Mouse (Mus musculus): ENCODE results near the gene Luzp1. TPM values are rescaled to one million over a fixed set of nuclear protein-coding genes. Genes with fewer than 3 reads are reported as not detected.

Luzp1 gene
- polyA plus RNA-seq, 1 experiment from 2014 or later, result 108 TPM

DNA sequence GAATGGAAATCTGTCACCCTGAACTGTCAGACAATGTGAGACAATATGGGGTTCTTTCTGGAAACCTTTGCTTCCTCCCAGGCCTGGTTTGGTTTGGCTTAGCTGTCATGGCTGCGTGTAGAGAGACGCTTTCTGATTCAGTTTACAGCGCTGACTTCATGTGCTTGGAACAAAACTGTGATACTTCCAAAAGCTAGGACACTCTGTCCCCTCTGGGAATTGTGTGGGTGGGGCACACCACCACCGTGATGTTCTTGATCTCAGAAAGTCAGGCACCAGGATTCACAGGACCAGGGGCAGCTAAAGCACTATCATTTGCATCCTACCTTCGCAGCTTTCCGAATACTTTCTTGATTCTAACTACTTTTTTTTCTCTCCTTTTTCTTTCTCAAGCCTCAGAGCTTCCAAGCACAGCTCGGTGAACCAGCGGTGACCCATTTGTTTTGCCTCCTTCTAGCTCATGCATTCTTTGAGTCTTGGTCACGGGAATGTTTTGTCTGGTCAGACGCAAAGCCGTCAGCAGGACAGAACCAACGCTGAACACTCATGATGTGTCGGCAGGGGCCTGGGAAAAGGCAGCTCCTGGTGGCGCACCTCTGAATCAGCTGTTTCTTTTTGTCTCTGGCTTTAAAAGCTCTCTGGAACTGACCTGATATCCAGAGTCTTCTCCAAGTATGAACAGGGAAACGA, 28.1 kb upstream of the Luzp1 start:
- Histone ChIP-seq H3K27ac (ENCODE audit: low read depth, low read length) (no peak overlapping the region), H3K9ac (ENCODE audit: low read depth, low read length) (0 out of 2 replicates have a peak overlapping the region, but pooled peaks have one; percentile 16), H3K4me1 (ENCODE audit: control insufficient read depth, insufficient read depth, low read length) (peaks cover 5% of the 10 kb centered on the region; the same call in 1 of the 2 replicates), H3K36me3 (ENCODE audit: control insufficient read depth, insufficient read depth, low read length) (no peaks in the 10 kb centered on the region), H3K4me3 (ENCODE audit: low read depth, low read length) (no peak overlapping the region), H3K4me2 (no peak overlapping the region), H3K27me3 (ENCODE audit: control insufficient read depth, insufficient read depth, low read length) (no peaks in the 10 kb centered on the region), H3K9me3 (replicated peaks; ENCODE audit: control insufficient read depth, low read length) (no peaks in the 10 kb centered on the region)
- no peak for ATAC-seq (replicated peaks; ENCODE audit: insufficient number of reproducible peaks, low FRiP score, low TSS enrichment)
- WGBS (ENCODE audit: insufficient replicate concordance), result 62% methylated on average over 15 of the region's 15 CpGs

GRCm38 (mm10) chr4:136444561-136444960, 25.0 kb upstream of the Luzp1 start:
- Histone ChIP-seq H3K27ac (ENCODE audit: low read depth, low read length) (no peak overlapping the region), H3K4me1 (ENCODE audit: control insufficient read depth, insufficient read depth, low read length) (peaks cover 5% of the 10 kb centered on the region; the same call in 1 of the 2 replicates), H3K36me3 (ENCODE audit: control insufficient read depth, insufficient read depth, low read length) (no peaks in the 10 kb centered on the region), H3K9ac (ENCODE audit: low read depth, low read length) (no peak overlapping the region), H3K9me3 (replicated peaks; ENCODE audit: control insufficient read depth, low read length) (no peaks in the 10 kb centered on the region), H3K4me3 (ENCODE audit: low read depth, low read length) (no peak overlapping the region), H3K27me3 (ENCODE audit: control insufficient read depth, insufficient read depth, low read length) (no peaks in the 10 kb centered on the region), H3K4me2 (no peak overlapping the region)
- 69% methylated on average over 4 of the region's 4 CpGs for WGBS (ENCODE audit: insufficient replicate concordance)
- no peak for ATAC-seq (replicated peaks; ENCODE audit: insufficient number of reproducible peaks, low FRiP score, low TSS enrichment)

- no peak overlapping the region for H3K4me2 ChIP-seq
These were observed 19.8 kb upstream of the Luzp1 start for GRCm38 (mm10) chr4:136449795-136450194.

GRCm38 (mm10) chr4:136450271-136450670, 19.3 kb upstream of the Luzp1 start:
- no peak overlapping the region for H3K9ac ChIP-seq (ENCODE audit: low read depth, low read length)
- H3K27me3 ChIP-seq (ENCODE audit: control insufficient read depth, insufficient read depth, low read length), result no peaks in the 10 kb centered on the region
- H3K4me2 ChIP-seq, result no peak overlapping the region
- H3K9me3 ChIP-seq (replicated peaks; ENCODE audit: control insufficient read depth, low read length), result no peaks in the 10 kb centered on the region
- WGBS (ENCODE audit: insufficient replicate concordance), result 59% methylated on average over 4 of the region's 4 CpGs
- ATAC-seq (replicated peaks; ENCODE audit: insufficient number of reproducible peaks, low FRiP score, low TSS enrichment), result no peak
- H3K4me1 ChIP-seq (ENCODE audit: control insufficient read depth, insufficient read depth, low read length), result peaks cover 9% of the 10 kb centered on the region
- H3K4me3 ChIP-seq (ENCODE audit: low read depth, low read length), result no peak overlapping the region
- H3K36me3 ChIP-seq (ENCODE audit: control insufficient read depth, insufficient read depth, low read length), result no peaks in the 10 kb centered on the region
- H3K27ac ChIP-seq (ENCODE audit: low read depth, low read length), result no peak overlapping the region

More at GRCm38 (mm10) chr4:136449795-136450194, 19.8 kb upstream of the Luzp1 start:
- ATAC-seq (replicated peaks; ENCODE audit: insufficient number of reproducible peaks, low FRiP score, low TSS enrichment), result no peak
- H3K9me3 ChIP-seq (replicated peaks; ENCODE audit: control insufficient read depth, low read length), result no peaks in the 10 kb centered on the region
- no peak overlapping the region for H3K4me3 ChIP-seq (ENCODE audit: low read depth, low read length)
- H3K27me3 ChIP-seq (ENCODE audit: control insufficient read depth, insufficient read depth, low read length), result no peaks in the 10 kb centered on the region
- WGBS (ENCODE audit: insufficient replicate concordance), result 74% methylated on average over 5 of the region's 5 CpGs
- H3K27ac ChIP-seq (ENCODE audit: low read depth, low read length), result no peak overlapping the region
- peaks cover 7% of the 10 kb centered on the region for H3K4me1 ChIP-seq (ENCODE audit: control insufficient read depth, insufficient read depth, low read length)
- H3K36me3 ChIP-seq (ENCODE audit: control insufficient read depth, insufficient read depth, low read length), result no peaks in the 10 kb centered on the region
- no peak overlapping the region for H3K9ac ChIP-seq (ENCODE audit: low read depth, low read length)

GRCm38 (mm10) chr4:136451564-136451963, 18.0 kb upstream of the Luzp1 start:
- ATAC-seq (replicated peaks; ENCODE audit: insufficient number of reproducible peaks, low FRiP score, low TSS enrichment), result 0 out of 2 replicates have a peak, but pooled peaks have one; percentile 31
- Histone ChIP-seq H3K9ac (ENCODE audit: low read depth, low read length) (no peak overlapping the region), H3K4me2 (peak overlapping the region; percentile 8; the same call in 1 of the 2 replicates), H3K27ac (ENCODE audit: low read depth, low read length) (no peak overlapping the region), H3K4me1 (ENCODE audit: control insufficient read depth, insufficient read depth, low read length) (peaks cover 10% of the 10 kb centered on the region), H3K4me3 (ENCODE audit: low read depth, low read length) (no peak overlapping the region), H3K27me3 (ENCODE audit: control insufficient read depth, insufficient read depth, low read length) (no peaks in the 10 kb centered on the region), H3K36me3 (ENCODE audit: control insufficient read depth, insufficient read depth, low read length) (no peaks in the 10 kb centered on the region), H3K9me3 (replicated peaks; ENCODE audit: control insufficient read depth, low read length) (no peaks in the 10 kb centered on the region)
- 11% methylated on average over 6 of the region's 6 CpGs for WGBS (ENCODE audit: insufficient replicate concordance)

GRCm38 (mm10) chr4:136452286-136452685, 17.3 kb upstream of the Luzp1 start:
- H3K9ac ChIP-seq (ENCODE audit: low read depth, low read length), result no peak overlapping the region
- H3K27ac ChIP-seq (ENCODE audit: low read depth, low read length), result no peak overlapping the region
- ATAC-seq (replicated peaks; ENCODE audit: insufficient number of reproducible peaks, low FRiP score, low TSS enrichment), result no peak
- H3K27me3 ChIP-seq (ENCODE audit: control insufficient read depth, insufficient read depth, low read length), result no peaks in the 10 kb centered on the region
- peaks cover 10% of the 10 kb centered on the region for H3K4me1 ChIP-seq (ENCODE audit: control insufficient read depth, insufficient read depth, low read length)
- no peaks in the 10 kb centered on the region for H3K36me3 ChIP-seq (ENCODE audit: control insufficient read depth, insufficient read depth, low read length)
- no peaks in the 10 kb centered on the region for H3K9me3 ChIP-seq (replicated peaks; ENCODE audit: control insufficient read depth, low read length)
- WGBS (ENCODE audit: insufficient replicate concordance), result 75% methylated on average over 3 of the region's 3 CpGs
- H3K4me3 ChIP-seq (ENCODE audit: low read depth, low read length), result no peak overlapping the region
- H3K4me2 ChIP-seq, result no peak overlapping the region

GRCm38 (mm10) chr4:136452792-136453191, 16.8 kb upstream of the Luzp1 start:
- WGBS (ENCODE audit: insufficient replicate concordance), result 35% methylated on average over 5 of the region's 5 CpGs
- H3K9me3 ChIP-seq (replicated peaks; ENCODE audit: control insufficient read depth, low read length), result no peaks in the 10 kb centered on the region
- H3K27me3 ChIP-seq (ENCODE audit: control insufficient read depth, insufficient read depth, low read length), result no peaks in the 10 kb centered on the region
- H3K4me1 ChIP-seq (ENCODE audit: control insufficient read depth, insufficient read depth, low read length), result peaks cover 10% of the 10 kb centered on the region
- no peak overlapping the region for H3K9ac ChIP-seq (ENCODE audit: low read depth, low read length)
- no peaks in the 10 kb centered on the region for H3K36me3 ChIP-seq (ENCODE audit: control insufficient read depth, insufficient read depth, low read length)
- no peak overlapping the region for H3K27ac ChIP-seq (ENCODE audit: low read depth, low read length)
- H3K4me3 ChIP-seq (ENCODE audit: low read depth, low read length), result no peak overlapping the region
- H3K4me2 ChIP-seq, result no peak overlapping the region
- ATAC-seq (replicated peaks; ENCODE audit: insufficient number of reproducible peaks, low FRiP score, low TSS enrichment), result no peak

- Histone ChIP-seq H3K4me1 (ENCODE audit: control insufficient read depth, insufficient read depth, low read length) (peaks cover 10% of the 10 kb centered on the region), H3K4me2 (peak overlapping the region; percentile 65), H3K9me3 (replicated peaks; ENCODE audit: control insufficient read depth, low read length) (no peaks in the 10 kb centered on the region), H3K36me3 (ENCODE audit: control insufficient read depth, insufficient read depth, low read length) (no peaks in the 10 kb centered on the region), H3K9ac (ENCODE audit: low read depth, low read length) (0 out of 2 replicates have a peak overlapping the region, but pooled peaks have one; percentile 22), H3K27me3 (ENCODE audit: control insufficient read depth, insufficient read depth, low read length) (no peaks in the 10 kb centered on the region), H3K27ac (ENCODE audit: low read depth, low read length) (no peak overlapping the region), H3K4me3 (ENCODE audit: low read depth, low read length) (peak overlapping the region; percentile 21)
- no peak for ATAC-seq (replicated peaks; ENCODE audit: insufficient number of reproducible peaks, low FRiP score, low TSS enrichment)
- WGBS (ENCODE audit: insufficient replicate concordance), result 4% methylated on average over 10 of the region's 10 CpGs
These were observed 14.7 kb upstream of the Luzp1 start for GRCm38 (mm10) chr4:136454850-136455260.

All from heart, embryonic 11.5 days (tissue).